Comparison of ENCODE assay signal across 8 mouse cellular contexts in the genomic region with DNA sequence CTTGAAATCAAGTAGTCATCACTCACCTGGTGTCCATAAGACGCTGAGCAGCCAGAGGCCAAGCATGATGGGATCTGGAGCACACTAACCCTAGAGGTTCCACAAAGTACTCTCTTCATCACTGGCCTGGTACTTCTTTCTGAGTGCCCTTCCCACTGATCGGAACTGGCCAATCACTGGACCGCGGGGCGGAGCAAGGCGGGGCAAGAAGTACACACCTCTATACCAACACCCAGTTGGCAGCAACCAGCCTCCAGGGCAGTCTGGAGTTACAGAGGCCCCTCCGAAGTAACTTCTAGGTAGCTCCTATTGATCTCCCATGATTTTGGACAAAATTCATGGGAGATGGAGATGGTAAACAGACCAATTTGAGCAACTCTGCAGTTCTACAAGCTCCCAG. TPM values are rescaled to one million over a fixed set of nuclear protein-coding genes. Genes with fewer than 3 reads are reported as not detected.
A peak's percentile ranks its signal among the peaks of the same experiment; 100 is the strongest.
DNase-seq lines count a peak whose midpoint lies in the region; ATAC-seq and TF ChIP-seq lines count a peak whose summit lies in the region.

A gene (minus strand): TSS at position 157 of the 400 bp plus-strand sequence.

- no peak for DNase-seq in thymus, adult 2 months
- no peak for DNase-seq in thymus, postnatal 10 days (ENCODE audit: low spot score in 2 of 2)
- DNase-seq in embryonic facial prominence, embryonic 14.5 days (ENCODE audit: low spot score), result no peak
- DNase-seq in liver, embryonic 13.5 days, result peak; percentile 38
- no peak for DNase-seq in layer of hippocampus, adult 8-10 months (ENCODE audit: low spot score in 2 of 2)
- DNase-seq in urinary bladder, postnatal 25 days (ENCODE audit: low spot score), result no peak
- DNase-seq in layer of hippocampus, adult 9-10 months (ENCODE audit: low spot score), result no peak

- H3K4me1 ChIP-seq in thymus, adult 2 months (replicated peaks; ENCODE audit: control insufficient read depth, insufficient read depth, low read length), result peaks cover 11% of the 10 kb centered on the region
- no peaks in the 10 kb centered on the region for H3K4me1 ChIP-seq in embryonic facial prominence, embryonic 14.5 days (ENCODE audit: control insufficient read depth, insufficient read depth, low read length)
- peaks cover 10% of the 10 kb centered on the region for H3K4me1 ChIP-seq in liver, embryonic 13.5 days (replicated peaks)
- no peaks in the 10 kb centered on the region for H3K4me1 ChIP-seq in stomach, embryonic 15.5 days

- 58% methylated on average over 7 of the region's 7 CpGs for WGBS in thymus, adult 2 months
- 26% methylated on average over 7 of the region's 7 CpGs for WGBS in embryonic facial prominence, embryonic 14.5 days
- WGBS in liver, embryonic 13.5 days (ENCODE audit: insufficient replicate concordance), result 20% methylated on average over 7 of the region's 7 CpGs
- 21% methylated on average over 7 of the region's 7 CpGs for WGBS in stomach, embryonic 15.5 days

- H3K4me2 ChIP-seq in embryonic facial prominence, embryonic 14.5 days (ENCODE audit: low read depth, low read length), result no peak within 1 kb of the TSS
- H3K4me2 ChIP-seq in liver, embryonic 13.5 days, result no peak within 1 kb of the TSS
- H3K4me2 ChIP-seq in stomach, embryonic 15.5 days, result no peak within 1 kb of the TSS

- no peaks in the 10 kb centered on the region; the same call in 1 of the 2 replicates for H3K36me3 ChIP-seq in thymus, adult 2 months (ENCODE audit: control insufficient read depth, insufficient read depth, low read length)
- H3K36me3 ChIP-seq in embryonic facial prominence, embryonic 14.5 days (ENCODE audit: control insufficient read depth, insufficient read depth, low read length), result peaks cover 22% of the 10 kb centered on the region
- H3K36me3 ChIP-seq in liver, embryonic 13.5 days, result peaks cover 23% of the 10 kb centered on the region
- peaks cover 5% of the 10 kb centered on the region for H3K36me3 ChIP-seq in stomach, embryonic 15.5 days

- no peak within 1 kb of the TSS for H3K27ac ChIP-seq in thymus, adult 2 months (ENCODE audit: control insufficient read depth, insufficient read depth, low read length)
- H3K27ac ChIP-seq in embryonic facial prominence, embryonic 14.5 days (replicated peaks; ENCODE audit: low read depth, low read length), result no peak within 1 kb of the TSS
- H3K27ac ChIP-seq in liver, embryonic 13.5 days, result no peak within 1 kb of the TSS
- no peak within 1 kb of the TSS for H3K27ac ChIP-seq in stomach, embryonic 15.5 days

- H3K9me3 ChIP-seq in embryonic facial prominence, embryonic 14.5 days (ENCODE audit: control insufficient read depth, low read length), result no peaks in the 10 kb centered on the region
- H3K9me3 ChIP-seq in liver, embryonic 13.5 days (replicated peaks), result no peaks in the 10 kb centered on the region
- H3K9me3 ChIP-seq in stomach, embryonic 15.5 days, result no peaks in the 10 kb centered on the region

- no peak for TF ChIP-seq POLR2A in thymus, adult 2 months (IDR thresholded peaks at IDR 0.05; ENCODE audit: control insufficient read depth, extremely low read depth, insufficient read depth, low read length, poor library complexity)

- H3K4me3 ChIP-seq in thymus, adult 2 months (ENCODE audit: control insufficient read depth, insufficient read depth, low read length), result 0 out of 2 replicates have a peak within 1 kb of the TSS, but pooled peaks have one; percentile 3
- H3K4me3 ChIP-seq in embryonic facial prominence, embryonic 14.5 days (ENCODE audit: low read depth, low read length), result no peak within 1 kb of the TSS
- H3K4me3 ChIP-seq in liver, embryonic 13.5 days (replicated peaks), result no peak within 1 kb of the TSS
- no peak within 1 kb of the TSS for H3K4me3 ChIP-seq in stomach, embryonic 15.5 days (replicated peaks)

- no peak for TF ChIP-seq CTCF in thymus, adult 2 months (IDR thresholded peaks at IDR 0.05; ENCODE audit: borderline replicate concordance, control insufficient read depth, extremely low read depth, insufficient read depth, low read length, poor library complexity)

- peak; percentile 23; the same call in 1 of the 2 replicates for ATAC-seq in embryonic facial prominence, embryonic 14.5 days (ENCODE audit: low read depth)
- peak; percentile 80 for ATAC-seq in liver, embryonic 13.5 days (ENCODE audit: low read depth)
- ATAC-seq in stomach, embryonic 15.5 days (ENCODE audit: insufficient read depth, low FRiP score, low read depth), result peak; percentile 77

- H3K9ac ChIP-seq in embryonic facial prominence, embryonic 14.5 days (ENCODE audit: low read depth, low read length), result no peak within 1 kb of the TSS
- no peak within 1 kb of the TSS for H3K9ac ChIP-seq in liver, embryonic 13.5 days
- no peak within 1 kb of the TSS for H3K9ac ChIP-seq in stomach, embryonic 15.5 days

- no peaks in the 10 kb centered on the region for H3K27me3 ChIP-seq in thymus, adult 2 months (ENCODE audit: control insufficient read depth, insufficient read depth, low read length)
- no peaks in the 10 kb centered on the region for H3K27me3 ChIP-seq in embryonic facial prominence, embryonic 14.5 days (replicated peaks; ENCODE audit: control insufficient read depth, insufficient read depth, low read length)
- no peaks in the 10 kb centered on the region for H3K27me3 ChIP-seq in liver, embryonic 13.5 days
- no peaks in the 10 kb centered on the region for H3K27me3 ChIP-seq in stomach, embryonic 15.5 days (replicated peaks)

RNA-seq across cellular contexts. Expression of the gene that starts here (rescaled TPM):
- polyA plus RNA-seq in thymus, adult 2 months (2012; rRNA removed), result 36.0 and 37.6 TPM in 2 replicates
- polyA plus RNA-seq in embryonic facial prominence, embryonic 14.5 days (2014; fragmentation: Nextera tagmentation; extraction: Ambion mirVana), result 1.5 and 2.4 TPM in 2 replicates
- polyA plus RNA-seq in liver, embryonic 13.5 days (2015; fragmentation: Nextera tagmentation; extraction: Ambion mirVana), result 0.27 and 0.46 TPM in 2 replicates
- polyA plus RNA-seq in stomach, embryonic 15.5 days (2015; fragmentation: Nextera tagmentation; extraction: Ambion mirVana), result 2.5 and 2.7 TPM in 2 replicates
- 1 to 10 TPM; 3.0 to 7.2 (median 4.5) TPM for total RNA-seq in layer of hippocampus, adult 8-10 months (2022)

Comparison
In these comparisons a context has a peak if more than half of its experiments do, and no peak if none do; other contexts are left out.
1. RNA of the gene that starts here (polyA plus RNA-seq): 36.0 to 37.6 TPM in thymus, adult 2 months; 2.5 to 2.7 TPM in stomach, embryonic 15.5 days, 1.5 to 2.4 TPM in embryonic facial prominence, embryonic 14.5 days and 0.27 to 0.46 TPM in liver, embryonic 13.5 days; every median in the first group is over 10 times any median in the second.
2. Peak in DNase-seq and ATAC-seq in liver, embryonic 13.5 days; RNA of the gene not detected or under 1 TPM.
3. ATAC-seq: peak in every context shown above with its lines; median percentile 80 in liver, embryonic 13.5 days; 77 in stomach, embryonic 15.5 days; 23 in embryonic facial prominence, embryonic 14.5 days.